Comparison of ENCODE assay signal across 8 mouse cellular contexts in genomic region chr6:122812716-122813115, GRCm38 (mm10).
"Had no signal": no experiment of that assay in that cellular context is flagged by ENCODE, and none has a peak within 500 bp of the region (broad histone marks: within the 10 kb centered on the region; RNA-seq: fewer than 3 reads in every experiment).

No protein-coding gene starts in this region.

- H3K9ac ChIP-seq: limb, embryonic 12.5 days; stomach, embryonic 15.5 days had no signal

- DNase-seq: kidney, adult 8-10 months; lung, postnatal 10 days; right cerebral cortex, postnatal 14 days; thymus, adult 2 months; thymus, postnatal 25 days had no signal

- H3K27me3 ChIP-seq: limb, embryonic 12.5 days; stomach, embryonic 15.5 days had no signal

- H3K36me3 ChIP-seq: limb, embryonic 12.5 days; midbrain, embryonic 13.5 days; stomach, embryonic 15.5 days had no signal

- H3K9me3 ChIP-seq: limb, embryonic 12.5 days; midbrain, embryonic 13.5 days; stomach, embryonic 15.5 days had no signal

- ATAC-seq: midbrain, embryonic 13.5 days had no signal
